Mouse (Mus musculus) lung, postnatal 0 days (tissue): ENCODE measurements around the gene Osbpl9. TPM values are rescaled to one million over a fixed set of nuclear protein-coding genes. Genes with fewer than 3 reads are reported as not detected.

Source experiments
- ATAC-seq: fragments of 200-750 bp; cut with Nextera tagmentation; 2 replicates; pipeline ENCODE4 v1.8.0; 2017; ENCODE audit warnings: moderate library complexity
- DNase-seq: peaks from one replicate; pipeline ENCODE4 v3.0.0-alpha.2; 2016; ENCODE audit warnings: low spot score
- H3K27ac ChIP-seq: fragments of 300-500 bp; sonication (generic); 2 replicates; pipeline ENCODE4 v1.5.1; 2014; ENCODE audit warnings: antibody characterized with exemption, mild to moderate bottlenecking, low read length, mixed read lengths
- H3K27me3 ChIP-seq: fragments of 300-500 bp; sonication (generic); replicated peaks from 2 replicates; pipeline ENCODE4 v1.6.1; 2014; ENCODE audit warnings: low read length, mixed read lengths; ENCODE audit not compliant: insufficient read depth
- H3K36me3 ChIP-seq: fragments of 300-500 bp; sonication (generic); 2 replicates; pipeline ENCODE4 v1.6.1; 2014; ENCODE audit warnings: low read length, mixed read lengths; ENCODE audit not compliant: insufficient read depth
- H3K4me1 ChIP-seq: fragments of 300-500 bp; sonication (generic); 2 replicates; pipeline ENCODE4 v1.6.1; 2014; ENCODE audit warnings: antibody characterized with exemption, low read depth, low read length, mixed read lengths; ENCODE audit not compliant: insufficient read depth
- H3K4me2 ChIP-seq: fragments of 300-500 bp; sonication (generic); replicated peaks from 2 replicates; pipeline ENCODE4 v1.6.1; 2014; ENCODE audit warnings: low read depth, mild to moderate bottlenecking, low read length, moderate library complexity, mixed read lengths
- H3K4me3 ChIP-seq: fragments of 300-500 bp; sonication (generic); 2 replicates; pipeline ENCODE4 v1.5.1; 2014; ENCODE audit warnings: low read depth, low read length
- H3K9ac ChIP-seq: fragments of 300-500 bp; sonication (generic); replicated peaks from 2 replicates; pipeline ENCODE4 v1.6.1; 2014; ENCODE audit warnings: low read depth, mild to moderate bottlenecking
- H3K9me3 ChIP-seq: fragments of 300-500 bp; sonication (generic); 2 replicates; pipeline ENCODE4 v1.6.1; 2016; ENCODE audit warnings: low read length, mixed read lengths
- CTCF ChIP-seq: IDR thresholded peaks from 2 replicates; pipeline ENCODE4 v1.5.1; 2016; ENCODE audit warnings: antibody characterized with exemption, mild to moderate bottlenecking
- EP300 ChIP-seq: IDR thresholded peaks from 2 replicates; pipeline ENCODE4 v1.6.1; 2016; ENCODE audit warnings: antibody characterized with exemption, mild to moderate bottlenecking, control low read depth
- WGBS: fragments of 180-500 bp; shearing (Covaris S2); extraction: QIAGEN DNeasy Blood & Tissue Kit; methylation state at CpG from one replicate; pipeline ENCODE4 v1.1.7; 2014; 5-methylcytosine and 5-hydroxymethylcytosine counted together
- polyA plus RNA-seq: library from polyadenylated mRNA; unstranded; fragments of >200 nt; fragmentation: Nextera tagmentation; extraction: Ambion mirVana; gene quantifications from 2 replicates; pipeline ENCODE4 v1.2.1, GENCODE M21; 2015

Osbpl9 gene
- polyA plus RNA-seq, 1 experiment from 2014 or later = 98.5 TPM

GRCm38 (mm10) chr4:109238428-109239268 is 36.6 kb upstream of the Osbpl9 start:
- no peaks in the 10 kb centered on the region for H3K4me1 ChIP-seq
- ATAC-seq = no peak

GRCm38 (mm10) chr4:109236186-109236879 is 34.3 kb upstream of the Osbpl9 start:
- H3K27ac ChIP-seq = no peak overlapping the region
- DNase-seq (no peak), ATAC-seq (no peak)
- no peak overlapping the region for H3K9ac ChIP-seq
- no peak for TF ChIP-seq CTCF
- no peak for TF ChIP-seq EP300
- no peaks in the 10 kb centered on the region for H3K36me3 ChIP-seq
- H3K4me3 ChIP-seq = no peak overlapping the region
- H3K27me3 ChIP-seq = no peaks in the 10 kb centered on the region
- no peak overlapping the region for H3K4me2 ChIP-seq
- H3K9me3 ChIP-seq = no peaks in the 10 kb centered on the region
- no peaks in the 10 kb centered on the region for H3K4me1 ChIP-seq
- 69% methylated on average over 7 of the region's 7 CpGs for WGBS

More at GRCm38 (mm10) chr4:109238428-109239268, 36.6 kb upstream of the Osbpl9 start:
- Histone ChIP-seq H3K4me2 (no peak overlapping the region), H3K27ac (no peak overlapping the region), H3K9me3 (no peaks in the 10 kb centered on the region), H3K4me3 (no peak overlapping the region), H3K27me3 (no peaks in the 10 kb centered on the region), H3K9ac (no peak overlapping the region), H3K36me3 (no peaks in the 10 kb centered on the region)
- DNase-seq = no peak
- WGBS = 75% methylated on average over 24 of the region's 24 CpGs
- TF ChIP-seq EP300 (no peak), CTCF (no peak)

- no peak for TF ChIP-seq EP300
- TF ChIP-seq CTCF = no peak
- Histone ChIP-seq H3K27me3 (no peaks in the 10 kb centered on the region), H3K4me2 (no peak overlapping the region), H3K9ac (no peak overlapping the region), H3K9me3 (no peaks in the 10 kb centered on the region), H3K36me3 (no peaks in the 10 kb centered on the region), H3K4me3 (no peak overlapping the region), H3K27ac (no peak overlapping the region), H3K4me1 (no peaks in the 10 kb centered on the region)
- no peak for DNase-seq
- ATAC-seq = no peak
- WGBS = 54% methylated on average over 9 of the region's 9 CpGs
Measured at GRCm38 (mm10) chr4:109234806-109235350, 32.8 kb upstream of the Osbpl9 start.

DNA sequence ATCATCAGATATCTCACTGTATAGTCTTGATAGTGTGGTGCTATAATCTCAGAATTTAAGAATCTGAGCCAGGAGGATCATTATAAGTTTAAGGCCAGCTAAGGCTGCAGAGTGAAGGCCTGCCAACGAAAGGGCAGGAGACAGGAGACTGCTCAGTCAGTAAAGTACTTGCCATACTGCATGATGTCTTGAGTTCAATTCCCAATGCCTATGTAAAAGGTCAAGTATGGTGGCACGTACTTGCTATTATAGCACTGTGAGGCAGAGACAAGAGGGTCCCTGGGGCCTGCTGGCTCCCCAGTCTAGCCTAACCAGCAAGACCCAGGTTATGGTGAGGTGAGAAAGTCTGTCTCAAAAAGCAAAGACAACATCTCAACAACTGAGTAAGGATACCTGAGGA is 32.1 kb upstream of the Osbpl9 start, which contains the start of gene Calr4:
TSS of gene Calr4 (plus strand) at position 301 of the 400 bp plus-strand sequence.
- ATAC-seq (no peak), DNase-seq (no peak)
- Histone ChIP-seq H3K9me3 (no peaks in the 10 kb centered on the region), H3K4me1 (no peaks in the 10 kb centered on the region), H3K4me3 (no peak within 1 kb of the TSS), H3K27ac (no peak within 1 kb of the TSS), H3K27me3 (no peaks in the 10 kb centered on the region), H3K9ac (no peak within 1 kb of the TSS), H3K4me2 (no peak within 1 kb of the TSS), H3K36me3 (no peaks in the 10 kb centered on the region)
- TF ChIP-seq EP300 = no peak
- no peak for TF ChIP-seq CTCF
- WGBS = 86% methylated on average over 2 of the region's 2 CpGs

- no peak overlapping the region for H3K9ac ChIP-seq
- H3K9me3 ChIP-seq = no peaks in the 10 kb centered on the region
- no peak for DNase-seq
- H3K4me2 ChIP-seq = no peak overlapping the region
- TF ChIP-seq EP300 (no peak), CTCF (no peak)
- WGBS = 46% methylated on average over 7 of the region's 7 CpGs
- ATAC-seq = no peak
- H3K27ac ChIP-seq = no peak overlapping the region
- H3K27me3 ChIP-seq = no peaks in the 10 kb centered on the region
- H3K4me1 ChIP-seq = no peaks in the 10 kb centered on the region
- H3K36me3 ChIP-seq = no peaks in the 10 kb centered on the region
- H3K4me3 ChIP-seq = no peak overlapping the region
Measured at GRCm38 (mm10) chr4:109229766-109230279, 27.8 kb upstream of the Osbpl9 start.

DNA sequence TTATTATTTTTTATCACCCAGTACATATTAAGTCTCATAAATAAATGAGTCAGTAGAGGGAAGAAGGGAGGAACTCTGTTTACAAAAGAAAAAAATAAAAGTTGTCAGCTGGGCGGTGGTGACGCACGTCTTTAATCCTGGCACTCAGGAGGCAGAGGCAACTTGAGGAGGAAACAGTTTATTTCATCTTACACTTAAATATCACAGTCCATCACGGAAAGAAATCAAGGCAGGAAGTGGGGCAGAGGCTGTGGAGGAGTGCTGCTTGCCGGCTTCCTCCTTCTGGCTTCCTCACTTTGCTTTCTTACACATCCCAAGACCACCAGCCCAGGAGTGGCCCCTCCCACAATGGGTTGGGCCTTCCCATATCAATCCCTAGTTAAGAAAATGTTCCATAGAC is 24.0 kb upstream of the Osbpl9 start:
- TF ChIP-seq CTCF = no peak
- TF ChIP-seq EP300 = peak; percentile 71
- Histone ChIP-seq H3K9me3 (no peaks in the 10 kb centered on the region), H3K9ac (no peak overlapping the region), H3K36me3 (no peaks in the 10 kb centered on the region), H3K4me3 (no peak overlapping the region), H3K27ac (no peak overlapping the region), H3K27me3 (no peaks in the 10 kb centered on the region), H3K4me1 (no peaks in the 10 kb centered on the region; the same call in 1 of the 2 replicates), H3K4me2 (no peak overlapping the region)
- DNase-seq = peak; percentile 69
- 27% methylated on average over 5 of the region's 5 CpGs for WGBS
- peak; percentile 79 for ATAC-seq
